Mouse (Mus musculus): ENCODE measurements around the gene Gm14819. TPM values are rescaled to one million over a fixed set of nuclear protein-coding genes. Genes with fewer than 3 reads are reported as not detected.
"Not testable (repeated sequence)": the region's sequence is repeated elsewhere in the genome, so short reads cannot be mapped to it uniquely, and the experiment has no call there.

Gm14819 gene
- total RNA-seq (2015; ENCODE audit: low replicate concordance) (not detected in 2 replicates), total RNA-seq (2017; ENCODE audit: low replicate concordance) (not detected in 2 replicates)

DNA sequence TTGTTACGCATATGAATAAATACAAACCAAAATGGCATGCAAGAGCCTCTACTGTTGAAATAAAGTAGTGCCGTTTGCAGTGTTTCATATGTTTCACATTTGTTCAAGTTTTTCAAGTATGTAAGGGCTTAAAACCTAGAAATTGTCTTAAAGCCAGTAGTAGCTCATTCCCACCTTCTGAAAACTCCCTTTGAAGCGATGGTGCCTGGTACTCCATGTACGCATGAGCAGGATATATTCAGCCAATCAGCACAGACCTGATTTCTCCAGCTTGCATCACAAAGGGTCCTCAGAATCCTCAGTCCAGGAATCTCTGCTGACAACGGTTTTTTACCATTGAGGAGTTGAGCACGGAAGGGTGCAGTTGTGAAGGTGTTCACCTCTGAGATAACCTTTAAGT, at the start of gene Gm14819:
Gm14819 (plus strand) TSS at position 301 of the 400 bp plus-strand sequence.
- not testable (repeated sequence) for ATAC-seq (replicated peaks; ENCODE audit: low FRiP score, poor library complexity, severe bottlenecking)

Data from erythroblast, adult 5-6 weeks (primary cell).